Mouse (Mus musculus) cortical plate, adult 2 months (tissue): ENCODE results near the gene Pcdh9. TPM values are rescaled to one million over a fixed set of nuclear protein-coding genes. Genes with fewer than 3 reads are reported as not detected.

ENCODE experiments used
- H3K27ac ChIP-seq: fragments of 200-500 bp; 2 replicates; pipeline ENCODE4 v1.5.1; 2012; ENCODE audit warnings: low read length, control low read depth, inconsistent platforms; ENCODE audit not compliant: insufficient read depth
- H3K4me1 ChIP-seq: fragments of 200-500 bp; 2 replicates; pipeline ENCODE4 v1.6.1; 2011; ENCODE audit warnings: low read length; ENCODE audit not compliant: control insufficient read depth, insufficient read depth
- H3K4me3 ChIP-seq: fragments of 200-500 bp; 2 replicates; pipeline ENCODE4 v1.5.1; 2011; ENCODE audit warnings: mild to moderate bottlenecking, low read length, control low read depth; ENCODE audit not compliant: insufficient read depth
- CTCF ChIP-seq: fragments of 200-500 bp; IDR thresholded peaks from 2 replicates; pipeline ENCODE4 v1.5.1; 2011; ENCODE audit warnings: mild to moderate bottlenecking, control low read depth, low read length; ENCODE audit not compliant: insufficient read depth; ENCODE audit errors: extremely low read depth
- POLR2A ChIP-seq: fragments of 200-500 bp; IDR thresholded peaks from 2 replicates; pipeline ENCODE4 v1.6.1; 2011; ENCODE audit warnings: mild to moderate bottlenecking, low read length, control low read depth; ENCODE audit not compliant: insufficient read depth; ENCODE audit errors: extremely low read depth
- polyA plus RNA-seq: library from polyadenylated mRNA; depleted of rRNA; stranded (reverse); fragments of >200 nt; gene quantifications from 2 replicates; pipeline ENCODE4 v1.2.3, GENCODE M21; 2012

The Pcdh9 gene
- polyA plus RNA-seq, 1 experiment = 68.3 TPM

GRCm38 (mm10) chr14:93818845-93819244, 71.6 kb downstream of the Pcdh9 start:
- H3K4me3 ChIP-seq = no peak overlapping the region
- H3K27ac ChIP-seq = no peak overlapping the region
- peaks cover 3% of the 10 kb centered on the region for H3K4me1 ChIP-seq
- TF ChIP-seq CTCF = no peak
- no peak for TF ChIP-seq POLR2A

- Histone ChIP-seq H3K4me3 (no peak overlapping the region), H3K27ac (no peak overlapping the region), H3K4me1 (peaks cover 3% of the 10 kb centered on the region)
- TF ChIP-seq CTCF = no peak
- TF ChIP-seq POLR2A = no peak
Observed at GRCm38 (mm10) chr14:93817591-93817990, 72.9 kb downstream of the Pcdh9 start.

GRCm38 (mm10) chr14:93794530-93794929, 95.9 kb downstream of the Pcdh9 start:
- Histone ChIP-seq H3K4me3 (no peak overlapping the region), H3K4me1 (no peaks in the 10 kb centered on the region), H3K27ac (no peak overlapping the region)
- TF ChIP-seq CTCF (no peak), POLR2A (no peak)

GRCm38 (mm10) chr14:93786234-93786633, 104.2 kb downstream of the Pcdh9 start:
- TF ChIP-seq CTCF (no peak), POLR2A (no peak)
- H3K27ac ChIP-seq = no peak overlapping the region
- H3K4me3 ChIP-seq = no peak overlapping the region
- H3K4me1 ChIP-seq = no peaks in the 10 kb centered on the region

GRCm38 (mm10) chr14:93785031-93785430, 105.4 kb downstream of the Pcdh9 start:
- Histone ChIP-seq H3K4me3 (no peak overlapping the region), H3K27ac (no peak overlapping the region), H3K4me1 (no peaks in the 10 kb centered on the region)
- TF ChIP-seq POLR2A (no peak), CTCF (no peak)

GRCm38 (mm10) chr14:93762855-93763254, 127.6 kb downstream of the Pcdh9 start:
- H3K4me3 ChIP-seq = no peak overlapping the region
- no peaks in the 10 kb centered on the region for H3K4me1 ChIP-seq
- no peak for TF ChIP-seq POLR2A
- no peak for TF ChIP-seq CTCF
- H3K27ac ChIP-seq = no peak overlapping the region

GRCm38 (mm10) chr14:93734077-93734673, 156.3 kb downstream of the Pcdh9 start:
- H3K4me3 ChIP-seq = no peak overlapping the region
- H3K27ac ChIP-seq = 0 out of 2 replicates have a peak overlapping the region, but pooled peaks have one; percentile 49
- H3K4me1 ChIP-seq = no peaks in the 10 kb centered on the region
- TF ChIP-seq POLR2A (no peak), CTCF (no peak)

- no peak overlapping the region for H3K4me3 ChIP-seq
- no peaks in the 10 kb centered on the region for H3K4me1 ChIP-seq
- H3K27ac ChIP-seq = no peak overlapping the region
- TF ChIP-seq CTCF (no peak), POLR2A (no peak)
Observed at GRCm38 (mm10) chr14:93725798-93726197, 164.7 kb downstream of the Pcdh9 start.

- no peak overlapping the region for H3K27ac ChIP-seq
- no peak for TF ChIP-seq POLR2A
- no peak for TF ChIP-seq CTCF
- H3K4me3 ChIP-seq = no peak overlapping the region
Observed at GRCm38 (mm10) chr14:93719208-93719607, 171.3 kb downstream of the Pcdh9 start.

GRCm38 (mm10) chr14:93713250-93713935, 177.1 kb downstream of the Pcdh9 start:
- peak overlapping the region; percentile 78 for H3K27ac ChIP-seq
- TF ChIP-seq POLR2A = no peak
- TF ChIP-seq CTCF = no peak
- no peak overlapping the region for H3K4me3 ChIP-seq
- H3K4me1 ChIP-seq = peaks cover 3% of the 10 kb centered on the region; the same call in 1 of the 2 replicates

More at GRCm38 (mm10) chr14:93719208-93719607, 171.3 kb downstream of the Pcdh9 start:
- peaks cover 1% of the 10 kb centered on the region; the same call in 1 of the 2 replicates for H3K4me1 ChIP-seq
